Mouse (Mus musculus) midbrain, embryonic 14.5 days (tissue): ENCODE data around the gene Ets2. TPM values are rescaled to one million over a fixed set of nuclear protein-coding genes. Genes with fewer than 3 reads are reported as not detected.

ENCODE experiments used
- ATAC-seq: fragments of 200-750 bp; cut with Nextera tagmentation; 2 replicates; pipeline ENCODE4 v1.8.0; 2017; ENCODE audit warnings: moderate number of reproducible peaks, moderate library complexity; ENCODE audit not compliant: low FRiP score, low TSS enrichment
- DNase-seq: peaks from one replicate; pipeline ENCODE4 v3.0.0-alpha.2; 2015
- H3K27ac ChIP-seq: fragments of 300-500 bp; sonication (generic); replicated peaks from 2 replicates; pipeline ENCODE4 v1.5.1; 2014; ENCODE audit warnings: mild to moderate bottlenecking, low read depth, low read length, moderate library complexity
- H3K27me3 ChIP-seq: fragments of 300-500 bp; sonication (generic); 2 replicates; pipeline ENCODE4 v1.6.1; 2014; ENCODE audit warnings: low read length, control low read depth, mixed read lengths; ENCODE audit not compliant: control insufficient read depth, insufficient read depth
- H3K36me3 ChIP-seq: fragments of 300-500 bp; sonication (generic); 2 replicates; pipeline ENCODE4 v1.6.1; 2014; ENCODE audit warnings: low read length, control low read depth; ENCODE audit not compliant: control insufficient read depth, insufficient read depth
- H3K4me1 ChIP-seq: fragments of 300-500 bp; sonication (generic); 2 replicates; pipeline ENCODE4 v1.6.1; 2014; ENCODE audit warnings: mild to moderate bottlenecking, antibody characterized with exemption, low read length, control low read depth; ENCODE audit not compliant: control insufficient read depth, insufficient read depth
- H3K4me2 ChIP-seq: fragments of 300-500 bp; sonication (generic); 2 replicates; pipeline ENCODE4 v1.6.1; 2014; ENCODE audit warnings: mild to moderate bottlenecking, low read length, moderate library complexity
- H3K4me3 ChIP-seq: fragments of 300-500 bp; sonication (generic); replicated peaks from 2 replicates; pipeline ENCODE4 v1.5.1; 2014; ENCODE audit warnings: low read depth, low read length
- H3K9ac ChIP-seq: fragments of 300-500 bp; sonication (generic); replicated peaks from 2 replicates; pipeline ENCODE4 v1.6.1; 2014; ENCODE audit warnings: mild to moderate bottlenecking, low read length, moderate library complexity
- H3K9me3 ChIP-seq: fragments of 300-500 bp; sonication (generic); 2 replicates; pipeline ENCODE4 v1.6.1; 2016; ENCODE audit warnings: low read length, control low read depth, mixed read lengths; ENCODE audit not compliant: control insufficient read depth
- WGBS: fragments of 180-500 bp; shearing (Covaris S2); extraction: QIAGEN DNeasy Blood & Tissue Kit; methylation state at CpG from one replicate; pipeline ENCODE4 v1.1.7; 2014; 5-methylcytosine and 5-hydroxymethylcytosine counted together
- polyA plus RNA-seq: library from polyadenylated mRNA; unstranded; fragments of >200 nt; fragmentation: Nextera tagmentation; extraction: Ambion mirVana; gene quantifications from 2 replicates; pipeline ENCODE4 v1.2.1, GENCODE M21; 2014

Ets2 gene
- polyA plus RNA-seq, 1 experiment from 2014 or later, result 12.4 TPM

GRCm38 (mm10) chr16:95729775-95730174 lies 27.9 kb downstream of the Ets2 start:
- no peaks in the 10 kb centered on the region for H3K27me3 ChIP-seq
- no peaks in the 10 kb centered on the region for H3K36me3 ChIP-seq
- no peak overlapping the region for H3K4me2 ChIP-seq
- no peak overlapping the region for H3K9ac ChIP-seq
- ATAC-seq (no peak), DNase-seq (no peak)
- no peak overlapping the region for H3K4me3 ChIP-seq
- H3K27ac ChIP-seq, result no peak overlapping the region
- no peaks in the 10 kb centered on the region for H3K9me3 ChIP-seq
- 84% methylated on average over 6 of the region's 6 CpGs for WGBS
- H3K4me1 ChIP-seq, result no peaks in the 10 kb centered on the region

DNA sequence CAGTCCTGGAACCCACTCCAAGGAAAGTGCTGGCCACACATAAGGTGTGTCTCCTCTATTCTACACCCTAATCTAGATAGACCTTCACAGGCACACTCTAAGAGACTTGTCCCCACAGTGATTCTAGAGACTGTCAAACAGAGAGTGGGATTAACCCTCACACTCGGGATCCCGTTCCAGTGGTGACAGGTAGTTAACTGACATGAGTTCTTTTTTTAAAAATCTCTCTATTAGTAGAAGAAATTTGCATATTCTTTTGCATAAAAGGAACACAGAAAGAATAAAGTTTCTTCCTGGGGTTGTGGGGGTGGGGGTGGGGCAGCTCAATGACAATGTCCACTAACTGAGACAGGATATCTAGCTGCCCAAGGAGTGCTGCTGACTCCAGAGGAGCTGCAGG lies 32.9 kb downstream of the Ets2 start:
- 44% methylated on average over 2 of the region's 2 CpGs for WGBS

DNA sequence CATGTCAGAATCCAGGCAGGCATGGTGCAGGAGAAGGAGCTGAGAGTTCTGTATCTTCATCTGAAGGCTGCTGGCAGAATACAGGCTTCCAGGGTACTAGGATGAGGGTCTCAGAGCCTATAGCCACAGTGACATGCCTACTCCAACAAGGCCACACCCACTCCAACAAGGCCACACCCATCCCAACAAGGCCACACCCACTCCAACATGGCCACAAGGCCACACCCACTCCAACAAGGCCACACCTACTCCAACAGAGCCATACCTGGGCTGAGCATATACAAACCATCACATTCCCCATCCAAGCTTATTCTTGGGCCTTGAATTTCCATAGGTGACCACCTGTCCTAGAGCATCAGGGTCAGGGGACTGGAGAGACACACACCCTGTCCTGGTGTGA lies 34.2 kb downstream of the Ets2 start:
- H3K9me3 ChIP-seq, result no peaks in the 10 kb centered on the region
- H3K27ac ChIP-seq, result no peak overlapping the region
- no peak for DNase-seq
- H3K4me1 ChIP-seq, result no peaks in the 10 kb centered on the region
- no peak for ATAC-seq
- H3K4me3 ChIP-seq, result no peak overlapping the region
- no peak overlapping the region for H3K4me2 ChIP-seq
- no peaks in the 10 kb centered on the region for H3K27me3 ChIP-seq
- H3K9ac ChIP-seq, result no peak overlapping the region
- H3K36me3 ChIP-seq, result no peaks in the 10 kb centered on the region

More for the DNA sequence above, 32.9 kb downstream of the Ets2 start:
- Histone ChIP-seq H3K9me3 (no peaks in the 10 kb centered on the region), H3K4me3 (no peak overlapping the region), H3K27me3 (no peaks in the 10 kb centered on the region), H3K4me2 (no peak overlapping the region), H3K9ac (no peak overlapping the region), H3K4me1 (no peaks in the 10 kb centered on the region), H3K36me3 (no peaks in the 10 kb centered on the region), H3K27ac (no peak overlapping the region)
- ATAC-seq, result no peak
- no peak for DNase-seq

DNA sequence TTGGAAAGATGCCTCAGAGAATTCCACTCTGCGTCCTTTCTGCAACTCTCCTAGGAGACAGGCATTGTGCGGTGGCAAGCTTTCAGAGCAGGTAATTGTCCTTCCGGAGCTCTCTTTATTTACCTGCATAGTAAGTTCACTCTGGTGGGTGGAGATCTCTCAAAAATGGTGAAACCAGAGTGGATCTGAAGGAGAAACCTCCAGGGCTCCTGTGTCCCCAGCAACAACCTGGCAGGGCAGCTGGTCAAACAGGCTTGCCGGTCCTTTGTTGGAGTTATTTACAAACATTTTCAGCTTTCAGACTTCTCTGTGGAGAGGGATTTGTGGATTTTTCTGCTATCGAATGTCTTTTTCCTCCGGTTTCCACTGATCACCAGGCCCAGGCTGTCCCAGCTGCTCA lies 34.6 kb downstream of the Ets2 start:
- no peak for ATAC-seq
- no peak for DNase-seq
- no peak overlapping the region for H3K27ac ChIP-seq
- no peak overlapping the region for H3K4me2 ChIP-seq
- H3K27me3 ChIP-seq, result no peaks in the 10 kb centered on the region
- no peak overlapping the region for H3K9ac ChIP-seq
- no peaks in the 10 kb centered on the region for H3K4me1 ChIP-seq
- H3K36me3 ChIP-seq, result no peaks in the 10 kb centered on the region
- WGBS, result 88% methylated on average over 6 of the region's 6 CpGs
- H3K9me3 ChIP-seq, result no peaks in the 10 kb centered on the region
- no peak overlapping the region for H3K4me3 ChIP-seq

GRCm38 (mm10) chr16:95739522-95739921 lies 37.6 kb downstream of the Ets2 start:
- no peaks in the 10 kb centered on the region for H3K9me3 ChIP-seq
- 43% methylated on average over 6 of the region's 6 CpGs for WGBS
- ATAC-seq (no peak), DNase-seq (peak; percentile 45)
- no peaks in the 10 kb centered on the region for H3K27me3 ChIP-seq
- H3K4me3 ChIP-seq, result no peak overlapping the region
- H3K36me3 ChIP-seq, result no peaks in the 10 kb centered on the region
- no peak overlapping the region for H3K27ac ChIP-seq
- H3K4me1 ChIP-seq, result no peaks in the 10 kb centered on the region
- H3K9ac ChIP-seq, result no peak overlapping the region
- H3K4me2 ChIP-seq, result no peak overlapping the region

- no peak overlapping the region for H3K4me3 ChIP-seq
- DNase-seq (no peak), ATAC-seq (no peak)
These were observed 39.5 kb downstream of the Ets2 start for GRCm38 (mm10) chr16:95741358-95741757.

DNA sequence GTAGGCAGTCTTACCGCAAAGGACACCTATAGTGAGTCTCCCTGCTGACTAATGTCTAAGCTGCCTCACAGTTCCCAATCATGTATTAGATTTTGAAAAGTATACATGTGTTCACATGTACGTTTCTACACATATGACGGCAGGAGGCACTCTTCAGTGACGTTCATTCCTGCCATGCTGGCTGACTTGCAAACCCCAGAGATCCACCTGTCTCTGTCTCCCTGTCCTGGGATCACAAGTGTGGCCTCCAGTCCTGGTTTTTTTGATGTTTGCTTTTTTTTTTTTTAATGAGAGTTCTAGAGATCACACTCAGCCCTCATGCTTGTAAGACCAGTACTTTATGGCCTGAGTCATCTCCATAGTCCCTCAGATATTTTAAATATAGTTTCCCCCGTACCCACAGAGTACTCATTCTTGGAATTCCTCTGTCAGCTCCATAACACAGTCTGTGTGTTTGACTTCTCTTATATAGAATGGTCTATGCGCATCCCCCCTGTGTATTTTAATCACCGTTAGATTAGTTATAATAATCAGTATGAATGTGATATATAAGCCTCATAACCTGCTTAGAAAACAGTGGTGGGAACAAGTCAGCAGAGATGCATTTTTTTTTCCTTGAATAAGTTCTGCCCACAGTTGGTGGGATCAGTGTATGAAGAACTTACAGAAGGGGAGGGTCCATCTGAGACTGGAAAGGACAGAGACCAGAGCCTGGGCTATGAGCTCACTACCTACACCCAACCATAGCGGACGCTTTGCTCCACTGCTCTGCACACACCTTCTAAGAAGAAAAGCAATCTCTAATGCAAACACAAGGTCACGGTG lies 40.3 kb downstream of the Ets2 start:
- 90% methylated on average over 10 of the region's 10 CpGs for WGBS
- no peak for DNase-seq
- ATAC-seq, result no peak
- Histone ChIP-seq H3K9ac (no peak overlapping the region), H3K27me3 (no peaks in the 10 kb centered on the region), H3K27ac (no peak overlapping the region), H3K4me3 (no peak overlapping the region), H3K4me2 (no peak overlapping the region), H3K4me1 (no peaks in the 10 kb centered on the region), H3K9me3 (no peaks in the 10 kb centered on the region), H3K36me3 (no peaks in the 10 kb centered on the region)

More at GRCm38 (mm10) chr16:95741358-95741757, 39.5 kb downstream of the Ets2 start:
- no peaks in the 10 kb centered on the region for H3K27me3 ChIP-seq
- H3K27ac ChIP-seq, result no peak overlapping the region
- no peak overlapping the region for H3K9ac ChIP-seq
- no peaks in the 10 kb centered on the region for H3K9me3 ChIP-seq
- no peak overlapping the region for H3K4me2 ChIP-seq
- 85% methylated on average over 11 of the region's 11 CpGs for WGBS
- no peaks in the 10 kb centered on the region for H3K36me3 ChIP-seq
- H3K4me1 ChIP-seq, result no peaks in the 10 kb centered on the region

DNA sequence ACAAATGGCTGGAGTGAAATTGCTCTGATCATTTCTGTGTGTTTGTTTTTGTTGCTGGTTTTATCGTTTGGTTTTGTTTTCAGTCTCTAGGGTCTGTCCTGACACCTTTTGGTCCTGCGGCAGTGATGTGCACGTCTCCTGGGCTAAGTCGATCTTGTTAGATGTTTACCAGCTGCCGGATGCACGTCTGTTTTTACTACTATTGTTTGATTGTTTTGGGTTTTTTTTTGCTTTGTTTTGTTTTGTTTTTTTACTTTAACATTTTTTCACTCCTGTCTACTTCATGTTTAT lies 40.8 kb downstream of the Ets2 start:
- Histone ChIP-seq H3K4me2 (no peak overlapping the region), H3K36me3 (no peaks in the 10 kb centered on the region), H3K27ac (no peak overlapping the region), H3K9me3 (no peaks in the 10 kb centered on the region), H3K4me3 (no peak overlapping the region), H3K27me3 (no peaks in the 10 kb centered on the region), H3K9ac (no peak overlapping the region), H3K4me1 (no peaks in the 10 kb centered on the region)
- DNase-seq, result no peak
- ATAC-seq, result no peak
- 78% methylated on average over 6 of the region's 6 CpGs for WGBS

- no peaks in the 10 kb centered on the region for H3K36me3 ChIP-seq
- no peak for DNase-seq
- H3K9me3 ChIP-seq, result no peaks in the 10 kb centered on the region
- no peak overlapping the region for H3K9ac ChIP-seq
- H3K27me3 ChIP-seq, result no peaks in the 10 kb centered on the region
- no peak for ATAC-seq
- H3K27ac ChIP-seq, result no peak overlapping the region
- WGBS, result 87% methylated on average over 4 of the region's 4 CpGs
- H3K4me3 ChIP-seq, result no peak overlapping the region
- H3K4me1 ChIP-seq, result no peaks in the 10 kb centered on the region
- H3K4me2 ChIP-seq, result no peak overlapping the region
These were observed 41.2 kb downstream of the Ets2 start for GRCm38 (mm10) chr16:95743104-95743503.
